Comparison of ENCODE assay signal across 9 mouse cellular contexts in the genomic region with DNA sequence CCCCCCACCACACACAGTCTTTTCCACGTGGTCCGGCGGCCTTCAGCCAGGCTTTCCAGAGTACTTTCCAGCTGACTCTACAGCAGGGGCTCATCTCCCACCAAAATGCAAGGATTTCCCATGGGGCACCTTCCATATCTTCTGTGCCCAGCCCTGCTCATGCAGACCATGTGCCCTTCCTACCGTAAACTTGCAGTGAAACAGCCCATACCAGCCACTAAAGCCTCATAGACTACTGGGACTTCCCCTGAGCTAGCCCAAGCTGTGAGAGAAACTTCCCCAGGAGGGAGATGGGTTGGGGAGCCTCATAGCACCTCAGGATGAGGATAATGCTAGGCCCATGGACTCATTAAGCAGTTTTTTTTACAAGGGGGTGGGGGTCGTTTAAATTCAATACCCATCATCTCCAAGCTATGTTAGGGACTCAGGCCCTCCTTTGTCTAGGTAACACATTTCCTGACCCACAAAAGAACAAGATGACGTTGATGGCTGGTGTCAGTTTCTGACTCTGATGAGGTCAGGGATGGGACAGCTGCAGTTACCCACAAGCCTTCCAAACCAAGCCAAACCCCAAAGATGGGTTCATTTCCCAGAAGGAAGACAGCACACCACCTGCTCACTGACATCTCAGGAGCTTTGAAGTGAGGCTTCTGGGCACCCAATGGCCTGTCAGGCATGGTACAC. TPM values are rescaled to one million over a fixed set of nuclear protein-coding genes. Genes with fewer than 3 reads are reported as not detected.
A peak's percentile ranks its signal among the peaks of the same experiment; 100 is the strongest.
DNase-seq lines count a peak whose midpoint lies in the region; ATAC-seq and TF ChIP-seq lines count a peak whose summit lies in the region.
"Had no signal": no experiment of that assay in that cellular context is flagged by ENCODE, and none has a peak within 500 bp of the region (broad histone marks: within the 10 kb centered on the region; RNA-seq: fewer than 3 reads in every experiment).

No protein-coding gene starts in this region.

- TF ChIP-seq EP300 in CH12.LX (IDR thresholded peaks at IDR 0.05; ENCODE audit: low read length), result peak; percentile 75; the same call in 1 of the 2 replicates

- no peak overlapping the region for H3K9ac ChIP-seq in hindbrain, embryonic 15.5 days
- H3K9ac ChIP-seq in CH12.LX (ENCODE audit: insufficient read depth, low read depth), result peak overlapping the region; percentile 65
- peak overlapping the region; percentile 86 for H3K9ac ChIP-seq in liver, embryonic 12.5 days
- no peak overlapping the region for H3K9ac ChIP-seq in forebrain, postnatal 0 days

- TF ChIP-seq RAD21 in CH12.LX (IDR thresholded peaks at IDR 0.05; ENCODE audit: low read depth, low read length), result no peak

- peaks cover 19% of the 10 kb centered on the region for H3K27me3 ChIP-seq in hindbrain, embryonic 15.5 days
- peaks cover 61% of the 10 kb centered on the region for H3K27me3 ChIP-seq in hindbrain, embryonic 10.5 days (ENCODE audit: insufficient read depth, poor library complexity, severe bottlenecking)
- no peaks in the 10 kb centered on the region for H3K27me3 ChIP-seq in CH12.LX (replicated peaks)
- peaks cover 7% of the 10 kb centered on the region; the same call in 1 of the 2 replicates for H3K27me3 ChIP-seq in liver, embryonic 12.5 days (replicated peaks)
- no peaks in the 10 kb centered on the region for H3K27me3 ChIP-seq in forebrain, postnatal 0 days (ENCODE audit: insufficient read depth, low read length)
- H3K27me3 ChIP-seq: Patski had no signal

- TF ChIP-seq CTCF in CH12.LX (conservative IDR thresholded peaks at IDR 0.05 in 1 of 2, IDR thresholded peaks at IDR 0.05 in 1 of 2; ENCODE audit: low read depth in 2 of 2, low read length in 2 of 2), result no peak
- no peak for TF ChIP-seq CTCF in forebrain, postnatal 0 days (IDR thresholded peaks at IDR 0.05; ENCODE audit: low read depth)

- TF ChIP-seq POLR2A in CH12.LX (IDR thresholded peaks at IDR 0.05; ENCODE audit: low read depth, low read length), result 0 out of 2 replicates have a peak, but pooled peaks have one; percentile 16

- H3K36me3 ChIP-seq in hindbrain, embryonic 15.5 days, result no peaks in the 10 kb centered on the region
- no peaks in the 10 kb centered on the region for H3K36me3 ChIP-seq in hindbrain, embryonic 10.5 days
- H3K36me3 ChIP-seq in CH12.LX (replicated peaks in 1 of 2; ENCODE audit: control insufficient read depth in 1 of 2, insufficient read depth in 1 of 2, low read length in 1 of 2), result peaks cover 11 to 30% of the 10 kb centered on the region in 2 experiments
- peaks cover 7% of the 10 kb centered on the region for H3K36me3 ChIP-seq in liver, embryonic 12.5 days
- H3K36me3 ChIP-seq in forebrain, postnatal 0 days (ENCODE audit: insufficient read depth), result no peaks in the 10 kb centered on the region

- peak overlapping the region; percentile 69 for H3K4me2 ChIP-seq in hindbrain, embryonic 15.5 days
- H3K4me2 ChIP-seq in CH12.LX (ENCODE audit: insufficient read depth, low read depth, poor library complexity, severe bottlenecking), result peak overlapping the region; percentile 86
- H3K4me2 ChIP-seq in liver, embryonic 12.5 days, result peak overlapping the region; percentile 91
- H3K4me2 ChIP-seq in forebrain, postnatal 0 days (ENCODE audit: low read depth), result no peak overlapping the region

- DNase-seq in hindbrain, embryonic 10.5 days (ENCODE audit: low spot score), result no peak
- DNase-seq in A20 (ENCODE audit: low read depth, low spot score), result peak; percentile 40
- peak; percentile 69 for DNase-seq in CH12.LX (ENCODE audit: extremely low read depth)
- DNase-seq in forebrain, postnatal 0 days, result no peak
- DNase-seq: right cerebral cortex, postnatal 14 days had no signal

- no peaks in the 10 kb centered on the region for H3K9me3 ChIP-seq in hindbrain, embryonic 15.5 days
- peaks cover 4% of the 10 kb centered on the region; the same call in 1 of the 2 replicates for H3K9me3 ChIP-seq in hindbrain, embryonic 10.5 days
- H3K9me3 ChIP-seq in CH12.LX (replicated peaks; ENCODE audit: low read length), result no peaks in the 10 kb centered on the region
- no peaks in the 10 kb centered on the region for H3K9me3 ChIP-seq in liver, embryonic 12.5 days (replicated peaks)
- no peaks in the 10 kb centered on the region for H3K9me3 ChIP-seq in forebrain, postnatal 0 days (ENCODE audit: low read length)

- H3K4me1 ChIP-seq in hindbrain, embryonic 15.5 days (replicated peaks), result peaks cover 28% of the 10 kb centered on the region
- peaks cover 46% of the 10 kb centered on the region for H3K4me1 ChIP-seq in hindbrain, embryonic 10.5 days (replicated peaks)
- H3K4me1 ChIP-seq in CH12.LX (ENCODE audit: control insufficient read depth in 1 of 2, insufficient read depth in 2 of 2), result peaks cover 29 to 64% of the 10 kb centered on the region in 2 experiments
- peaks cover 92% of the 10 kb centered on the region for H3K4me1 ChIP-seq in liver, embryonic 12.5 days
- no peaks in the 10 kb centered on the region for H3K4me1 ChIP-seq in forebrain, postnatal 0 days (ENCODE audit: insufficient read depth)

- no peak overlapping the region for H3K27ac ChIP-seq in hindbrain, embryonic 15.5 days (replicated peaks)
- no peak overlapping the region for H3K27ac ChIP-seq in hindbrain, embryonic 10.5 days
- peak overlapping the region; percentile 76 for H3K27ac ChIP-seq in CH12.LX (ENCODE audit: insufficient read depth, low read depth)
- H3K27ac ChIP-seq in liver, embryonic 12.5 days, result peak overlapping the region; percentile 95; the same call in 1 of the 2 replicates
- no peak overlapping the region for H3K27ac ChIP-seq in forebrain, postnatal 0 days (ENCODE audit: low read depth, low read length)

- peaks cover 52% of the 10 kb centered on the region for H3K79me2 ChIP-seq in CH12.LX (replicated peaks; ENCODE audit: control insufficient read depth, extremely low read depth, insufficient read depth, poor library complexity, severe bottlenecking)

- ATAC-seq in hindbrain, embryonic 15.5 days (ENCODE audit: low FRiP score, low read depth), result no peak
- ATAC-seq in liver, embryonic 12.5 days, result no peak
- ATAC-seq in megakaryocyte progenitor cell, adult 5-6 weeks (replicated peaks; ENCODE audit: poor library complexity), result no peak
- ATAC-seq in forebrain, postnatal 0 days, result no peak
- ATAC-seq: Patski had no signal

- in situ Hi-C loops in CH12.LX (cut with MboI; ENCODE audit: low pct_ligation_motif_present, low pct_unique_long_range_greater_than_20kb, low sequenced_read_pairs), result no loop called here

- dilution Hi-C loops in CH12.LX (cut with MboI; ENCODE audit: extremely low pct_ligation_motif_present, extremely low pct_unique_long_range_greater_than_20kb, low sequenced_read_pairs), result no loop called here

- no peak overlapping the region for H3K4me3 ChIP-seq in hindbrain, embryonic 15.5 days
- no peak overlapping the region for H3K4me3 ChIP-seq in hindbrain, embryonic 10.5 days
- peak overlapping the region; percentile 68 to 72 (median 70) for H3K4me3 ChIP-seq in CH12.LX (replicated peaks in 1 of 3; ENCODE audit: low read depth in 2 of 3, low read length in 2 of 3, poor library complexity in 1 of 3)
- peak overlapping the region; percentile 75 for H3K4me3 ChIP-seq in liver, embryonic 12.5 days
- no peak overlapping the region for H3K4me3 ChIP-seq in forebrain, postnatal 0 days (ENCODE audit: low read depth, low read length)

- 82% methylated on average over 6 of the region's 6 CpGs for WGBS in hindbrain, embryonic 15.5 days
- 85% methylated on average over 6 of the region's 6 CpGs for WGBS in hindbrain, embryonic 10.5 days
- 75% methylated on average over 6 of the region's 6 CpGs for WGBS in liver, embryonic 12.5 days (ENCODE audit: insufficient replicate concordance)
- 84% methylated on average over 6 of the region's 6 CpGs for WGBS in forebrain, postnatal 0 days

TF ChIP-seq in CH12.LX, 34 proteins besides CTCF, POLR2A, EP300 and RAD21 (continues in another document):
- TF ChIP-seq MXI1 (IDR thresholded peaks at IDR 0.05; ENCODE audit: low read depth, low read length), result peak; percentile 98
- peak; percentile 40; the same call in 1 of the 2 replicates for TF ChIP-seq MAZ (IDR thresholded peaks at IDR 0.05; ENCODE audit: low read depth, low read length)
- no peak for TF ChIP-seq ZC3H11A (IDR thresholded peaks at IDR 0.05; ENCODE audit: low read depth, low read length)
- TF ChIP-seq USF2 (conservative IDR thresholded peaks at IDR 0.05; ENCODE audit: low read depth, low read length), result no peak
- peak; percentile 11; the same call in 1 of the 2 replicates for TF ChIP-seq RCOR1 (conservative IDR thresholded peaks at IDR 0.05; ENCODE audit: low read depth, low read length)
- TF ChIP-seq JUN (IDR thresholded peaks at IDR 0.05; ENCODE audit: insufficient read depth, low read depth, low read length), result peak; percentile 45; the same call in 1 of the 2 replicates
- TF ChIP-seq HCFC1 (IDR thresholded peaks at IDR 0.05; ENCODE audit: low read depth, low read length), result no peak
- no peak; the same call in 1 of the 2 replicates for TF ChIP-seq GABPA (IDR thresholded peaks at IDR 0.05; ENCODE audit: insufficient replicate concordance, low read depth, low read length)
- TF ChIP-seq KAT2A (IDR thresholded peaks at IDR 0.05; ENCODE audit: insufficient replicate concordance, low read length), result no peak
- TF ChIP-seq UBTF (IDR thresholded peaks at IDR 0.05; ENCODE audit: low read depth, low read length), result no peak
- TF ChIP-seq MYC (IDR thresholded peaks at IDR 0.05; ENCODE audit: low read depth, low read length), result peak; percentile 85
- TF ChIP-seq NRF1 (IDR thresholded peaks at IDR 0.05; ENCODE audit: low read depth, low read length), result no peak
- TF ChIP-seq E2F4 (IDR thresholded peaks at IDR 0.05; ENCODE audit: insufficient replicate concordance, low read depth, low read length), result no peak
- no peak for TF ChIP-seq USF1 (IDR thresholded peaks at IDR 0.05; ENCODE audit: low read depth, low read length)
- TF ChIP-seq ELF1 (IDR thresholded peaks at IDR 0.05; ENCODE audit: low read depth, low read length), result no peak
- 0 out of 2 replicates have a peak, but pooled peaks have one; percentile 49 for TF ChIP-seq ZNF384 (IDR thresholded peaks at IDR 0.05; ENCODE audit: low read depth, low read length)
- no peak for TF ChIP-seq MAFK (IDR thresholded peaks at IDR 0.05; ENCODE audit: insufficient replicate concordance, low read length)

RNA-seq across cellular contexts. Expression of a gene that starts 2.0 kb away (rescaled TPM):
- 24.5 and 25.5 TPM in 2 replicates for polyA plus RNA-seq in hindbrain, embryonic 15.5 days (2015; fragmentation: Nextera tagmentation; extraction: Ambion mirVana)
- 6.2 and 10.3 TPM in 2 replicates for polyA plus RNA-seq in hindbrain, embryonic 10.5 days (2016; fragmentation: Nextera tagmentation; extraction: Ambion mirVana)
- total RNA-seq in CH12.LX (2012; rRNA removed) (164 and 215 TPM in 2 replicates), CH12.LX (2014; rRNA removed) (157 and 177 TPM in 2 replicates)
- polyA plus RNA-seq in CH12.LX (2012; ENCODE audit: insufficient read length, low read depth), result 249 and 294 TPM in 2 replicates
- polyA plus RNA-seq in liver, embryonic 12.5 days (2016; fragmentation: Nextera tagmentation; extraction: Ambion mirVana), result 46.2 and 49.4 TPM in 2 replicates
- total RNA-seq in megakaryocyte progenitor cell, adult 5-6 weeks (2015), result 15.0 and 20.2 TPM in 2 replicates
- total RNA-seq in megakaryocyte progenitor cell, adult 5-6 weeks (2017), result 23.9 and 31.2 TPM in 2 replicates
- 9.7 and 12.7 TPM in 2 replicates for total RNA-seq in forebrain, postnatal 0 days (2014; rRNA removed)
- polyA plus RNA-seq in forebrain, postnatal 0 days (2015; fragmentation: Nextera tagmentation; extraction: Ambion mirVana), result 19.3 and 20.7 TPM in 2 replicates

Comparison
In these comparisons a context has a peak if more than half of its experiments do, and no peak if none do; other contexts are left out.
1. H3K27ac ChIP-seq: peak in CH12.LX (single experiment) and liver, embryonic 12.5 days (single experiment); none in hindbrain, embryonic 15.5 days (single experiment), hindbrain, embryonic 10.5 days (single experiment) and forebrain, postnatal 0 days (single experiment).
2. H3K4me3 ChIP-seq: peak in CH12.LX (3 of 3) and liver, embryonic 12.5 days (single experiment); none in hindbrain, embryonic 15.5 days (single experiment), hindbrain, embryonic 10.5 days (single experiment) and forebrain, postnatal 0 days (single experiment).
3. H3K9ac ChIP-seq: peak in CH12.LX (single experiment) and liver, embryonic 12.5 days (single experiment); none in hindbrain, embryonic 15.5 days (single experiment) and forebrain, postnatal 0 days (single experiment).
4. DNase-seq: peak in A20 (single experiment) and CH12.LX (single experiment); none in hindbrain, embryonic 10.5 days (single experiment) and forebrain, postnatal 0 days (single experiment).